Mouse (Mus musculus) olfactory bulb, adult 2 months (tissue): ENCODE data around the gene Amdhd2.

Experiments used
- CTCF ChIP-seq: fragments of 200-500 bp; IDR thresholded peaks from 2 replicates; pipeline ENCODE4 v1.5.1; 2012; ENCODE audit warnings: low read depth, mild to moderate bottlenecking, low read length, moderate library complexity; ENCODE audit not compliant: insufficient read depth
- POLR2A ChIP-seq: fragments of 200-500 bp; IDR thresholded peaks from 2 replicates; pipeline ENCODE4 v1.6.1; 2012; ENCODE audit warnings: mild to moderate bottlenecking, low read depth, low read length, moderate library complexity; ENCODE audit not compliant: insufficient read depth

DNA sequence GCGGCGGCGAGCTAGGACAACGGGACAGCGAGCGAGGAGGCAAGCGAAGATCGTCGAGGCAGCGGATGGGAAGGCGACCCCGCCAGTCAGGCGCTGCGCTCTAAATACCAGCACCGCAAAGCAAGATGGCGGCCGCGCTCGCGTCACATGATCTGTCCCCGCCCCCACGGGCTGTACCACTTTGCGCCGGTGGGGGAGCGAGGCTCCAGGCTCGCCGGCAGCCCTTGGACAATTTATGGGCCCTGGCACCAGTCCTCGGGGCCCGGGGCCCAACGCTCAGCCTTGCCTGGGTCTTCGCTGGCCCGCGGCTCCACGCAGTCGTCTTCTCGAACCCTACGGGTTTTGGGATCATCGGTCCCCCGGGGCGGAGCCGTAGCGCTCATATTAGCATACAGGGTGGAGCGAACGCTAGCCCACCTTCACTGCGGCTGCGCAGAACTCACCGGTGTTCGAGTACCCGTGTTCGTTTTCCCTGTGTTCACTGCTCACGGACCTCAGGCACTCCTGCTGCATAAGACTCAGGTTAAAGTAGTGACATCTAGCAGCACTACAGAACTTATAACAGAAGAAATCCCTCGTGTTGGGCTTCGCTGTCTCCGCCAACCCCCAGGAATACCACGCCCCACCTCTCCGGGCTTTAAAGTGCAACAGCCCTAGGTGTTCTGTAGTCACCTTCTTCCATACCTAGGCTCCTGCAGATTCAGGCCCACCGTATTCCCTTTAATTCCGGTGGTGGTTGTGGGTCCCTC lies 5.9 kb upstream of the Amdhd2 start, which contains the start of gene Atp6v0c:
- TF ChIP-seq CTCF (no peak), POLR2A (peak; percentile 95)
